Mouse (Mus musculus) lung, postnatal 14 days (tissue): ENCODE measurements around the gene Laptm5.

Experiments
- DNase-seq: peaks from one replicate; pipeline ENCODE4 v3.0.0; 2021

Gene Laptm5

DNA sequence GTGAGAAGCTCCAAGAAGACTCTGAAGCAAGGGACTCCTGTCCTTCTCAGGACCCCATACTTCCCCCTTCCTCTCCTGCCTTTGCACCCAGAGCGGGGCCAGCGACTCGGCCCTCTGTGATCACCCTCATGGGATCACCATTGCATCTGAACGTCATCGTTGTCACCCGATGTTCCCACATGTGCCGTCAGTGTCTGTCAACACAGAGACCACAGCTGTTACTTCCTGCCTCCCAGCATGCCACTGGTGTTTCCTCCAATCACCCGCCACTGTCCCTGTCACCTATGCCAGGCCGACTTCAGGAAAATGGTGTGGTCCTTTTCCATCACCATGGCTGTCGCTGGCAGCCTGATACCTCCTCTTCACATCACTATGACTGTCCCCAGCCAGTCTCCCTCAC lies 9.1 kb downstream of the Laptm5 start:
- peak; percentile 26 for DNase-seq

DNA sequence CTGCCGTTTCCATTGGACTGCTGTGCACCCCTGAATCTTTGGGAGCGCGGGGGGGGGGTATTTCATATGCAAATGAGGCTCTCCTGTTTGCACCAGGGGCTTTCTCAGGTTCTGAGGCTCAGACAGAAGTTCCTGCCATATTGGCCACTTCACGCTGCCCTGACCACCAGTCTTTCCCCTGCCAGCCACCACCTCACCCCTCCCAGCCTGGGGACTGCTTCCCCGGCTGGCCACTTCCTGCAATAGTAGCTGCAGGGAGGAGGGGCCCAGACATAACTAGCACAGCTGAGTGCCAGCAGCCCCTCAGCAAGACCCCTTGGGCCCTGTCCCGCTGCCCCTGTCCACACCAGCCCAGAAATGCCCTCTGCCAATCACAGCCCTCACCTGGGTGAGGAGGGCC lies 13.3 kb downstream of the Laptm5 start:
- no peak for DNase-seq

DNA sequence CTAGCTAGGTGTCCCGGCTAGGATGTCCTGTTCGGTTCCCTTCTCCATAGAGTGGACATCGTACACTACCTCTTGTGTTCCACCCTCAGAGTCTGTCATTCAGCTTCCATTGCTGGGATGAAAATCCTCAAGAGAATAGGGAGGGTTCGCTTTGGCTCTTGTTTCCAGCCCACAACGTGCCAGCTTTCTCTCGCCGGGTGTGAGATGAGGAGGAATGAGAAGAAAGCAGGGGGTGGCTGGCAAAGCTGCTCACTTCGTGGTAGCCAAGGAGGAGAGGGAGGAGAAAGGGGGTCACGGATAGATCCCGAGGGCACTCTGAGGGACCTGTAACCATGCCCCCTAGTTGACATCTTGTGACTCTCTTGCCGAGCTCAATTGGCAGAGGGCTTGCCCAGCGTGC lies 14.9 kb downstream of the Laptm5 start:
- no peak for DNase-seq

DNA sequence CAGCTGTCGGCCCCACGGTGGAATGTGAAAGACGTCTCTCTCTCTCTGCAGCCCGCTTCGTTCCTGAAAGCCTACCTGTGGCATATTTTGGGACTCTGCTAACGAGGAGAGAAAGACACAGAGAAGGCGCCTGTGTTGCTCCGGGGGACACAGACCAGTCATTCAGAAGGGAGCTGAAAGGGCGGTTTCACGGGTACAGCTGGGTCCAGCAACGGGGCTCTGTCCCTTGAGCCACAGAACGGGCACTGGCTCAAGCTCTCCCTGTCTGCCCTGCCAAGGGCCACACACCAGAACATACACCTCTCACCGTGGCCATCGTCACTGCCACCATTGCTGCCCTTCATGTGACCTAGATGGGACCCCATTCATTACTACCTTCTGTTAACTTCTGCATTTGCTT lies 29.7 kb downstream of the Laptm5 start:
- DNase-seq: no peak

DNA sequence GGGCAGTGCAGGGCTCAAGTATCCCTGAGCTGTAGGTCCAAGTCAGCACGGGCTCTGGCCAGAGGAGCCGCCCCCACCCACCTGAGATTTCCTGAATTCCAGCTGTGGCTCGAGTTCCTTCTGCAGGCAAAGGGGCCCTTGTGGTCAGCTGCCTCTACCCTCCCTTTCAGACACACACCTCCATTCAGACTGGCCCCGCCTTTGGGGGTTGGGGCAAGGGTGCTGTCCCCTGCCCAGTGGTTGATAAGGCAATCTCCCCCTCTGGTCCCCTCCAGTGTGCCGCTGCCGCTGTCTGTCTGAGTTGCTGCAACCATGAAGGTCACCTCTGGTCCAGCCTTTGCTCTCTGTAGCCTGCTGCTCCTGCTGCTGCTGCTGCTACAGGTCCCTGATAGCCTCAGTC lies 31.2 kb downstream of the Laptm5 start, which contains the start of gene Matn1:
TSS of gene Matn1 (plus strand) at position 274 of the 400 bp plus-strand sequence.
- no peak for DNase-seq

DNA sequence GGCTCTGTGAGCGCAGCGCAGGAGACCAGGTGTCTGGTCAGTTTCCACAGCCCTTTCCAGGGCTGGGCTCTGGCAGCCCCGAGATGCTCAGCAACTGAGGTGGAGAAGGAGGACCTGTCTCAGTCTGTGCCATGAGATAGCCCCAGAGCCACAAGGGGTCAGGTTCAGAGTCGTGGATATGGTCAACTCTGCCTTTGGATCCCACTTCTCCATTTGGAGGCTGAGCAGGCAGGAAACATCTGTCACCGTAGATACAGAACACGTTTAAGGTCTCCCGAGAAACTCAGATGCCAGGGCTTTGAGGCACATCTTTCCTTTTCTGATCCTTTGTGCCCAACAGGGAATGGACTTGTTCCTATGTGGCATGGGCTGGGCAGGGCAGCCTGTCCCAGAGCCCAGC lies 31.9 kb downstream of the Laptm5 start:
- DNase-seq: no peak

DNA sequence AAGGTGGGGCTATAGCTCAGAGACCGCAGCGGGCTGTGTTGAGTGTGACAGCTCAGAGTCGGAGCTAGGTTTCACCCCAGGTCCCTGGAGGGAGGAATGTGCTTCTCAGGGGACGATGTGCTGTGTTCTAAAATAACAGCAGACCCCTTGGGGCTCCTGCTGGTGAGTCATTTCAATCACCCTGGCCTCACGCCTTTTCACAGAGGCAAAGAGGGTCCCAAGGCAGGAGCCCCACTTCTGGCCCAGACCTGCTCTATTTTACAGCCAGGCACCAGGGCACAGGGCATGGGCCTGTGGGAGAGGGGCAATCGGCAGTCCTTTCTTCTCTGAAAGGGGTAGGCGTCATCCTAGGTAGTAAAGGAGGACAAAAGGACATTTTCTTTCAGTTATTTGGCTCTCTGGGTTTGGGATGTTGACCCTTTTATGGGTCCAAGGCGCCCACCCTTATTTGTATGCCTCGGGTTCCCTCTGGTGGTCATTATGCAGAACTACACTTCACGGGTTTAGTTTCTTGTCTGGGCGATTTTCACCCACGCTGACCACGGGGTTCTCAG lies 34.2 kb downstream of the Laptm5 start:
- no peak for DNase-seq

DNA sequence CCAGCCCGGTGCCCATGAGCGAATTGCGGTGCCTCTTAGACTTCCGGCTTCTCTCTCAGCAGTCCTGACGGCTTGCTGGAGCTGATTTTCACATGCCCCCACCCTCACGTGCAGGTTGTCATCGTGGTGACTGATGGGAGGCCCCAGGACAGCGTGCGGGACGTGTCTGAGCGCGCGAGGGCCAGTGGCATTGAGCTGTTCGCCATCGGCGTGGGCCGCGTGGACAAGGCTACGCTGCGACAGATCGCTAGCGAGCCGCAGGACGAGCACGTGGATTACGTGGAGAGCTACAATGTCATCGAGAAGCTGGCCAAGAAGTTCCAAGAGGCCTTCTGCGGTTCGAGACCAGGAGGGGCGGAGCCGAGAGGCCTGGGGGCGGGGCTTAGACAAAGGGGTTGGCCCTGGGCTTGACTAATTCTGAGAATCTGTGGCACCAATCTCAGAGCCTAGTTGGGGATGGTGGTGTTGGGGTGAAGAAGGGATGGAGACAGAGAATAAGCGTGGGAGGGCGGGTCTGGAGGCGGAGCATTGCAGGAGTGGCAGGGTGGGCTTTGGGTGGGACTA lies 37.0 kb downstream of the Laptm5 start:
- DNase-seq: no peak

DNA sequence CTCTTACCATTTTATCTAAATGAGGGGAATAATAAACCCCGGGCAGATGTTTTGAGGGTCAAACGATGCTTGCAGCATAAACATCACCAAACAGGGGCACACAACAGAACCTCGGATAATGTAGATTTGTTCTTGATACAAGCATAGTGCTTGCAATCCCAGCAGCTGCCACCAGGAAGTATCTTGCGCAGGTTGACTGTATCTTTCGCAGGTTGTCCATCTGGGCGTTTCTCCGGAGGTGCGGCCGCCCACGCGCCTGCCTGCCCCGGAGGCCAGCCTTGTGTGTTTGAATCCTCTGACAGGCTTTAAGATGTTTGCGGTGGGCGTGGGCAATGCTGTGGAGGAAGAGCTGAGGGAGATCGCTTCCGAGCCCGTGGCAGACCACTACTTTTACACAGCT lies 39.6 kb downstream of the Laptm5 start:
- DNase-seq: peak; percentile 38

DNA sequence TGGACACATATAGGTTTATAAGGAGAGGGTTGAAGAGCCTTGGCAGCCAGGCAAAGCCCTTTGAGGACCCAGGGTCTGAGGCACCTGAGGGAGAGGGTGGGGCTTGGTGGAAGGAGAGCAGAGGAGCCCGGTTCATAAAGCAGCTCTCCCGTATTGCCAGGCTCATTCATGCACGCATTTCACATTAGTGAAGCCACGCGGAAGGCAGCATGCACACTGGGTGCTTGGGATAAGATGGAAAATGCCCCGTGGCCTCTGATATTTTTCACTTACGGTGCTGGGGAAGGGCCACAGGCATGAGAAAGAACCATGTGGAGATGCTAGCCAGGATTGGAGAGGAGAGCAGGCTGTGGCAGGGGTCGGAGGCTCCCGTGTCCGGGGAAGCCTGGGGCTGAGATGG lies 44.2 kb downstream of the Laptm5 start:
- no peak for DNase-seq

DNA sequence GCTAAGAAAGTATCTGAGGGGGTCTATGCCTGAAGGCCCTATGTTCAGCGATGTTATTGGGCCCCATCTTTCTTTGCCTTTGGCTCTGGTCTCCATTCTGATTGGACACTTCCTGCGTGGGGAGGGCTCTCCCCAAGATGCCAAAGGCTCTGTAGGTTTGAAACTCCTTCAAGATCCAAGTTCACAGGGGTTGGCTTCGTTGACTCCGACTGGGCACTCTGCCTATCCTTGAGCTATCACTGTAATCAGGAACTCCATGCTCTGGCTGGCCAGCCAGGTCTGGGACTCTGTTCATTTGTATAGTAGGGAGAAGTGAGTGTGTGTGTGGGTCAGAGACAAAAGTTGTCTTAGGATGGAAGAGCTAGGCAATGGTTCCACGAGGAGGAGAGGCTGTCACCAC lies 45.9 kb downstream of the Laptm5 start:
- DNase-seq: no peak

DNA sequence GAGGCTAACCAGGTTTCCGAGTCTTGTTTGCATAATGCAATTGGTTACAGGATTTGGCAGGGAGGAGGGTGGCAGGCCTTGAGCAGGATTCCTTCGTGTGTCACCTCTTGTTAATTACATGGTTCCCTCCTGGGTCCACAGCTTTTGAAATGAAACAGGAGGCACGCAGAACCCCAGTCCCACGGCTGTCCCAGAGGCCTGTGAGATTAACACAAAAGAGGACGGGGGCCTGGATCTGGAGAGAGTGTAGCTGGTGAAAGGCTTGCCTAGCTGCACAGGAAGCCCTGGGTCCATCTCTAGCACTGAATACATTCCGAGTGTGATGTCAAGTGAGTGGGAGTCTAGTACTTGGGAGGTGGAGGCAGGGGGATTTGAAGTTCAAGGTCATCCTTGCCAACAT lies 46.8 kb downstream of the Laptm5 start:
- no peak for DNase-seq

DNA sequence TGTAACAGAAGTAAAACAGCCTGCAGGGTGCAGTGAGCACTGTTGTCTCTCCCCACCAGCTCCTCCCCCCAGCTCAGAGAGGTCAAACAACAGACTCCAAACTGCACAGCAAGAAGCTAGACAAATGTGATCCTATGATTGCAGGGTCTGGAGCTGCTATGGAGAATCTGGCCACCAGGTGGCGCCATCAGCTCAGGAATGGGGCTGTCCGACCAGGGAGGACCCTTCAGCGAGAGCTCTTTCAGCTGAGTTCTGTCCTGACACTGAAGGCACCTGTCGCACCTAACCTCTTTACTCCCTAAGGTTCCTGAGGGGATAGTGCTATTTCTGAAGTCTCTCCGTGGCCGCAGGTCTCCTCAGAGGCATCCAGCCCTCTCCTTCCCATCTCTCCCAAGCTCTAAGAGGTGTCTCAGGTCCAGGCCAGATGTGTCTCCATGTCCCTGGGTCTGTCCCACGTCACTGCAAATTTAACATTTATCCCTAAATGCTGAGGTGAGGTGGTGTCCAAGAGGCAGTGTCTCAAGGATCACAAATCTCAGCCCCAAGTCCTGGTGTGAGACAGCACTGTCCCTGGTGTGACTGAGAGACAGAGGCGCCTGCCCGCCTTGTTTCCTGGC lies 47.3 kb downstream of the Laptm5 start:
- peak; percentile 90 for DNase-seq

DNA sequence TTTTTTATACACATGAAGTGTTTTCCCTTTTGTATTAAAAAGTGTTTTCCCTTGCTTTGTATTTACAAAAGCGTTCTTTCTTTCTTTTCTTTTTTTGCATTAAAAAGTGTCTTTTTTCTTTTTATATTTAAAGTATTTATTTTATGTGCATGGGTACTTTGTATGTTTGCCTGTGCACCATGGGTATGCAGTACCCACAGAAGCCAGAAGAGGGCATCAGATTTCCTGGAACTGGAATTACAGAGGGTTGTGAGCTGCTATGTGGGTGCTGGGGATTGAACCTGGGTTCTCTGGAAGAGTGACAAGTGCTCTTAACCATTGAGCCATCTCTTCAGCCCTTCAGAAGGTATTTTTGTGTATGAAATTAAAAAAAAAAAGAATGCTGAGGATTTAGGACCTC lies 58.4 kb downstream of the Laptm5 start:
- no peak for DNase-seq

DNA sequence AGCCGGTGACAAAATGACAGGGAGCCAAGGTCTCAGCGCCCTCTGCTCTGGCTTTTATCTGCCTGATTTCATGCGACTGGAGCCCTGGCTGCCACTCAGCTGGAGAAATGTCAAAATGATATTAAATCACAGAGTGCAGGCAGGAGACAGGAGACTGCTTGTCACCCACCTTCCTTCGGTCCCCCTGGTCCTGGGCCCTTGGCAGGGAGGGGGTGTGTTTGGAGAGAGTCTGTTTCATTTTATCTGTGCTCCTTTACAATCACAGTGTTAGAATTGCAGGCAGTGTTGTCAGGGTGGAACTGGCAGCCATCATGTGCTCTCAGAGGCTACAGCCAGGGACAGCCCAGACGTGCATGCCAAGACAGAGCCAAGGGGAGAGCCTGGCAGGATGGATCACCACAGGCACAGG lies 59.5 kb downstream of the Laptm5 start:
- DNase-seq: no peak

DNA sequence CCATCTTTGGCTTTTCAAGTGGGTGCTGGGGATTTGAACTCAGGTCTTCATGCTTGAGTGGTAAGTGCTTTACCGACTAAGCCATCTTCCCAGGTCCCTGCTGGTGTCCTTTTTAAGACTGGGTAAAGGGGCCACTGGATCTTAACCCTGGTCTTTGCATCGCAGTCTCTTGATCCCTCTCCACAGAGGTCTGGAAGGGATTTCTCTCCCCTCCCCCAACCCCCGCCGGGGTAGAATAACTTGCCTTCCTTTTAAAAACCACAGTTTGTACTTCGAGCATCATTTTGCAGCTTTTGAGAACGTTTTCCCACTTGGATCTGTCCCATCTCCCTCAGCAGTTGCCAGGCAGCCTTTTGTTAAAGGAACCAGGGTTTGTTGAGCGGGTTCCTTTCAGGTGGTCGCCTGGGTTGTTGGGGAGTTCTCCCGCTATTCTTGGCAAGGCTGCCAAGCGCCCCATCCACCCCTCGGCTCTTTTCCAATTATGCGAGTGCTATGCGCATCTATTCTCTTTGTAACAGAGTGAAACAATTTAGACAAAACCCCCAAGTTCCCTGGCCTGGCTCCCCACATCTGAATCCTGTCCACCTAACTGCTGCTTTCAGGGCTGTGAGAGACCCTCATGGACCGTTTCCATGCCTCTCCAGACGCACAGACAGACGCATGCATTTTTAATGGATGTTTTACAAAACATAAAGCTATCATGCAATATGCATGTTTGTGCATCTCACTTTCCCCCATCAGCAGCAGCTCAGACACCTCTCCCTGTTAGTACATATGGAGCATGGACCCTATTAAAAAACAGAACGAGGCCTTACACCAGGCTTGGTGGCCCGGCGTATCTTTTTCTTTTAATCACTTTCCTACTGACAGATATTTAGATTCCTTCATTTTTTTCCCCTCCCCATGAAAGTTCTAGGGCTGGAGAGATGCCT lies 60.7 kb downstream of the Laptm5 start:
- no peak for DNase-seq

DNA sequence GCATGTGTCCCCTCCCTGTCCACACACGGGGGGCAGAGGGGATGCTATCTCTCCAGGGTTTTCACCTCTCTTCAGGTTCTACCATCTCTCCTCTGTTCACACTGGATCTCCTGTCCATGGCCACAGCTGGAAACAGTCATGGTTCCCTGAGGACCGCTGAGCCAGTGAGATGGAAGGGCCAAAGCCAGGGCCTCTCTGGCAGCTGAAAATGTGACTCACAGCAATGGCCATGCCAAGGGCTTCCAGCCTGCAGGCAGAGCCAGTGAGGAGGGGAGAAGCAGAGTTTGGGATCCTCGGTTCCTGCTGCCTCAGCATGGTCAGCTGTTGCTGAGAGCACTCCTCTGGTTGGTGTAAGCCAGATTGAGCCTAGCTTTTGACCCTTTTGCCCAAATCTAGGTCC lies 66.1 kb downstream of the Laptm5 start:
- DNase-seq: no peak

DNA sequence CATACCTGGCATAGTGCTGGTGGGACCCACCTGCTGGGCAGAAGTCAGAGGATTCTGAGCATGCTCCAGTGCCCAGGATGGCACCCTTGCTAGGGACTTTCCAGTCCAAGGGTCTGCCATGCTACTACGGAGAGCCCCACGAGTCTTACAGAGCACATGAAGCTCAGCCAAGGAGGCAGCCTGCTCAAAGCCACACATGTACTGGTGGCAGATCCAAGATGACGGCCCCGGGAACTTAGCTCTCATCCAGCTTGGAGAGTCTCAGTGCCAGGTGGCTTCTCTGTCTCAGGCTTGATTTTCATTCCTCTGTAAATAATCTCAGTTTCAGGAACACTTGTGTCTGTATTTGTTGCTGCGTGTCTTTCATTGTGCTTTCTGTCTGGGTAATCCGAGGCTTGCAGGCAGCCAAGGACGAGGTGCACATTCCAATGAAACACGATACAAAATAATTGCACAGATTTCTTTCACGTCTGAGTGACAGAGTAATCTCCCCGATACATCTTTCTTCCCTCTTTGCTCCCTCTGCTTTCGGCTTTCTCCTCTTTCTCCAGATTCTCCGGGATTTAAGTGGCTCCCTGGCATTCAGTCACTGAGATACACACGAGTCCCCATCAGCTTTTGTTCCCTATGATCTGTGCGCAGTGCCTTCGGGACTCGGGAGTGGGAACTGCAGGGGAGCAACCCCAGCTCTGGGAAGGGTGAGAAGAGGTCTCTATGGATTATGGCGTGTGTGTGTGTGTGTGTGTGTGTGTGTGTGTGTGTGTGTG lies 71.7 kb downstream of the Laptm5 start:
- DNase-seq: no peak
